Mouse (Mus musculus) liver, embryonic 16.5 days (tissue): ENCODE measurements around the gene Pld1. TPM values are rescaled to one million over a fixed set of nuclear protein-coding genes. Genes with fewer than 3 reads are reported as not detected.
A peak's percentile ranks its signal among the peaks of the same experiment; 100 is the strongest.

Experiments used
- ATAC-seq: fragments of 200-750 bp; cut with Nextera tagmentation; 2 replicates; pipeline ENCODE4 v1.8.0; 2017; ENCODE audit warnings: low read depth, mild to moderate bottlenecking, moderate number of reproducible peaks, moderate library complexity
- H3K27ac ChIP-seq: fragments of 300-500 bp; sonication (generic); 2 replicates; pipeline ENCODE4 v1.5.1; 2014; ENCODE audit warnings: mild to moderate bottlenecking, low read length
- H3K27me3 ChIP-seq: fragments of 300-500 bp; sonication (generic); 2 replicates; pipeline ENCODE4 v1.6.1; 2014; ENCODE audit warnings: low read depth, low read length, mixed read lengths; ENCODE audit not compliant: control insufficient read depth, insufficient read depth
- H3K36me3 ChIP-seq: fragments of 300-500 bp; sonication (generic); 2 replicates; pipeline ENCODE4 v1.6.1; 2014; ENCODE audit warnings: mild to moderate bottlenecking; ENCODE audit not compliant: control insufficient read depth, insufficient read depth
- H3K4me1 ChIP-seq: fragments of 300-500 bp; sonication (generic); 2 replicates; pipeline ENCODE4 v1.6.1; 2014; ENCODE audit warnings: low read depth, low read length, mixed read lengths; ENCODE audit not compliant: control insufficient read depth
- H3K4me2 ChIP-seq: fragments of 300-500 bp; sonication (generic); 2 replicates; pipeline ENCODE4 v1.6.1; 2014; ENCODE audit warnings: low read depth, low read length, mixed read lengths
- H3K4me3 ChIP-seq: fragments of 300-500 bp; sonication (generic); 2 replicates; pipeline ENCODE4 v1.5.1; 2014; ENCODE audit warnings: low read depth, mild to moderate bottlenecking, low read length
- H3K9ac ChIP-seq: fragments of 300-500 bp; sonication (generic); 2 replicates; pipeline ENCODE4 v1.6.1; 2014; ENCODE audit warnings: low read depth, low read length
- H3K9me3 ChIP-seq: fragments of 300-500 bp; sonication (generic); replicated peaks from 2 replicates; pipeline ENCODE4 v1.6.1; 2016; ENCODE audit warnings: low read length; ENCODE audit not compliant: control insufficient read depth
- WGBS: fragments of 180-500 bp; shearing (Covaris S2); extraction: QIAGEN DNeasy Blood & Tissue Kit; methylation state at CpG from one replicate; pipeline ENCODE4 v1.1.7; 2014; ENCODE audit not compliant: insufficient replicate concordance; 5-methylcytosine and 5-hydroxymethylcytosine counted together
- polyA plus RNA-seq: library from polyadenylated mRNA; unstranded; fragments of >200 nt; fragmentation: Nextera tagmentation; extraction: Ambion mirVana; gene quantifications from 2 replicates; pipeline ENCODE4 v1.2.1, GENCODE M21; 2015

Gene Pld1
- 5.9 and 6.8 TPM in 2 replicates for polyA plus RNA-seq

DNA sequence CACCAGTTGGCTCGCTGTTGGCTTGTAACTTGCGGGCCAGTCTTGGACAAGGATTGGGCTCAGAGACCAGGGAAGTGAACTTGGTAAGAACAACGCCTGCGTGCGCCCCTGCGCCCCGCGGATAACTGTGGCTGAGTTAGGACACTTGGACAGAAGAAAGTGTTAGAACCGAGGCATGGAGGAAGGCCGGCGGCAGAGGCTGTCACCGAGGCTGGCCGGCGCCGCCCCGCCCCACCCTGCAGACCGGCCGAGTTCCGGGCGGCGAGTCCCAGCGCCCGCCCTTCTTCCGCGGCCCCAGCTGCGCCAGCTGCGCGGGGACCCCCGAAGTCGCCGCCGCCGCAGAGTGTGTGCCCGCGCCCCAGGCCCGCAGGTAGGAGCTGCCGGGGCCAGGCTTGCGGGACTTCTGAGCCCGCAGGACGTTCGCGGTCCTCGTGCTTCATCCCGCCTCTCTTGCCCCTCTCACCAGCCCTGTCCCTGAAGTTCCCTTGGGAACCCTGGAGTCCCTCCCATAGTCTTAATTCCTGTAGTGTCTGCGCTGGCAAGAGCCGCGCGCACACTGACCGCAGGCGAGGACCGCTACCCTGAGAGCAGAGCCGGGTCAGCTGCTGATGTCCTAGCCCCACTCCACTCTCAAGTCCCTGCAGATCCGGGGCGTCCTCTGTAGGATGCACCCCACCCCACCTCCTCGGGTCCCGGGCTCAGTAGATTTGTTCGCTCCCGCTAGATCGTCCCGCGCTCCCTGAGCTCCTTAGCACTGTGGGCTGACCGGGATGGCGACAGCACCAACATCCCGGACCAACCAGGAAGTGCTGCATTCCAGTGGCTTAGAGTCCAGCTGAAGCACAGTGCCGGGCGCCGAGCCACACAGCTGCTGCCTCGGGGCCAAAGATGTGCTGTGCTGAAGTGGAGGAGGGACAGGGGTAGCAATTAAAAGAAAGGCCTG, at the start of gene Pld1:
TSS of gene Pld1 (plus strand) at position 315 of the 943 bp plus-strand sequence.
- H3K36me3 ChIP-seq, result no peaks in the 10 kb centered on the region
- no peaks in the 10 kb centered on the region; the same call in none of the 2 replicates for H3K4me1 ChIP-seq
- H3K27ac ChIP-seq, result peak within 1 kb of the TSS; percentile 76
- H3K9ac ChIP-seq, result peak within 1 kb of the TSS; percentile 57
- peak; percentile 75 for ATAC-seq
- peaks cover 5% of the 10 kb centered on the region for H3K27me3 ChIP-seq
- peak within 1 kb of the TSS; percentile 52 for H3K4me2 ChIP-seq
- H3K9me3 ChIP-seq, result no peaks in the 10 kb centered on the region
- peak within 1 kb of the TSS; percentile 66 for H3K4me3 ChIP-seq
- under 1% methylated on average over 67 of the region's 68 CpGs for WGBS

DNA sequence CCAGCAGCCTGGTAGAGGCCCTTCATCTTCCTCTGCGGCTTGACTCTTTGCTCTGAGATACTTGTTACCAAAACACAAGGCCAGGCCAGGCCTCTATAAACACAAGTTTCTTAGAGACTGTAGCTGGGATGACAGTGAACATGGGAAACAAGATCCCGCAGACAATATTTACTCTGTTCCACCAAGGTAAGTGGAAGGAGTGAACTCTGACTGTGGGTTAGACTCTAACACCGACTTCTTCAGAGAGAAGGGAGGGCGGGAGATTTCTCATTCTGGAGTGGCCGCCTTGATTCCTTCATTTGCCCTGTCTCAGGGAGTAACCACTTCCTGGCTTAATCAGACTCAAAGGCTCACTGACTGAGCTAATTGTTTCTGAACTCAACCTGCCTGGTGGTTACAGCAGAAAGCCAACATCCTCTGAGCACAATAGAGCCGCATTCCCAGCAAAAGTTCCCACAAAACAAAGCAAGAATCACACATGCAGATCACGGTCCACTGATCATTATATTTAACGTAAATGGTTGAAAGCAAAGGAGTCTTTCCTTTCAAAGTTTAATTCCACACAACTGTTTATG, 42.1 kb upstream of the Pld1 start, which contains the start of gene Tmem212:
TSS of gene Tmem212 (minus strand) at position 51 of the 575 bp plus-strand sequence.
- H3K36me3 ChIP-seq, result no peaks in the 10 kb centered on the region
- H3K9me3 ChIP-seq, result no peaks in the 10 kb centered on the region
- ATAC-seq, result no peak
- H3K27me3 ChIP-seq, result no peaks in the 10 kb centered on the region
- H3K4me2 ChIP-seq, result no peak within 1 kb of the TSS
- 47% methylated on average over 8 of the region's 8 CpGs for WGBS
- H3K27ac ChIP-seq, result no peak within 1 kb of the TSS
- peaks cover 12% of the 10 kb centered on the region for H3K4me1 ChIP-seq
- H3K9ac ChIP-seq, result no peak within 1 kb of the TSS
- H3K4me3 ChIP-seq, result no peak within 1 kb of the TSS

DNA sequence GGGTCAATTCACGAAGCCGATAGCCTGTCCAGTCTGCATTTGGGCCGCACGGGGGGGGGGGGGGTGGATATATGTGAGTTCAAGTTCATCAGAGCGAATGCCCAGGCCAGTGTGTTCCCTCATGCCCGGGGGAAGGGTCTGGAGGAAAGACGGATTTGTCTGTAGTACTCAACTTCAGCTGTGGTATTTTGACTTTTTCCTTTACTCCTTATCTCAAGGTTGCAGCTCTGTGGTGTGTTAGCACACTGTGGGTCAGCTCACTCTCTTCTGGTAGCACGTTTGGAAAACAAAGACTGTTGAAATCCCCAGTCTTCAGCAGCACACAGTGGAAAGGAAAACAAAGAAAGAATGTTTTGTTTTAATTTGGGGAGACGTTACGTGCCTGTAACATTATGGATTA, 40.3 kb upstream of the Pld1 start:
- peak; percentile 63 for ATAC-seq
- 21% methylated on average over 10 of the region's 10 CpGs for WGBS
- H3K4me1 ChIP-seq, result peaks cover 12% of the 10 kb centered on the region
- H3K27me3 ChIP-seq, result no peaks in the 10 kb centered on the region
- H3K36me3 ChIP-seq, result no peaks in the 10 kb centered on the region
- H3K27ac ChIP-seq, result 0 out of 2 replicates have a peak overlapping the region, but pooled peaks have one; percentile 42
- H3K4me3 ChIP-seq, result no peak overlapping the region
- no peak overlapping the region for H3K4me2 ChIP-seq
- no peak overlapping the region for H3K9ac ChIP-seq
- H3K9me3 ChIP-seq, result no peaks in the 10 kb centered on the region

DNA sequence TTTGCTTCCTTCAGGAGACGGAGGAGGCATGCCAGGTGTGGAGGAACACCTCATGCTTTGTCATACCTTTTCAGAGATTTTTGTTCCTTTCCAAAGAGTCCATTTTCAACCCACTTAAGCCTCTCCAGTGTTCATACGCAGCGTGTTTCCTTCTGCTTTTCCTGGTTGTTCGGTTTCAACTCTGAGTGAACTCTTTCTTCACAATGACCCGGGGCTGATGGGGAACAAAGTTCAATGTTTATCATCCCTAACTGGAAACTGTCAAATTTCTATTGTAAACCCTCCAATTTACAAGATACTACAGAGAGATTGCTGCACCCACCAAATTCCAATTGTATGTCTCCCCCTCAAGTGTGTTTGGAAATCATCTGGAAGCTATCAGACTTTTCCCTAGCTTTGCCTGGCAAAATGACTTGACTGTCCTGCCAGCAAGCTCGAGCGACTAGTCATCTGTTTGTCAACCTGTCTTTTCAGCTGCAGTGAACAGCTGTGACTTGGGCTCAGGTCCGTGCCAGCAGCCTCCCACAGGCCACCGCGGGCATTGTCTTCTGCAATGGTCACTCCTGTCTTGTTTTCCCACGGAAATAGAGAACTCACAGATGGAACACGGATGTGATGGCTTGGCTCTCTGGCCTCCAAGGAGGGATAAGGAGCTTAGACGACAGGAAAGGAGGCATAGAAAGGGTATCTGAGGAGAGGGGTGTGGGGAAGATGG, 39.3 kb upstream of the Pld1 start:
- no peak overlapping the region for H3K9ac ChIP-seq
- no peak overlapping the region for H3K4me2 ChIP-seq
- no peaks in the 10 kb centered on the region for H3K36me3 ChIP-seq
- peak overlapping the region; percentile 45 for H3K27ac ChIP-seq
- H3K4me3 ChIP-seq, result no peak overlapping the region
- no peaks in the 10 kb centered on the region for H3K9me3 ChIP-seq
- H3K4me1 ChIP-seq, result peaks cover 12% of the 10 kb centered on the region
- H3K27me3 ChIP-seq, result no peaks in the 10 kb centered on the region
- ATAC-seq, result 0 out of 2 replicates have a peak, but pooled peaks have one; percentile 47
- WGBS, result 30% methylated on average over 13 of the region's 13 CpGs

DNA sequence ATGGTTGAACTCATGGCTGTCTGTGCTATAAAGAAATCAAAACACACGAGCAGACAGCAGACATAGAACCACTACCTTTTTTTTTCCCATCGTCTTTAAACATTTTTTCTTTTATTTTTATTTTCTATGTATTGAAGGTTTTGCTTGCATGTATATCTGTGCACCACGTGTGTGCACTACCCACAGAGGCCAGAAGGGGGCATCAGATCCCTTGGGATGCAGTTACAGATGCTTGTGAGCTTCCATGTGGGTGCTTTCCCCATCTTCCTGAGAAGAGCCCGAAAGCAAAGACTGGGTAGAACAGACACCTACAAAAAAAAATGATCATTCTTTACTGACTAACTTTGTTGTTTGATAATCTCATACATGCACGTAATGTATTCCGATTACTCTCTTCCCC, 36.6 kb upstream of the Pld1 start:
- WGBS, result 70% methylated on average over 6 of the region's 6 CpGs
- no peaks in the 10 kb centered on the region for H3K27me3 ChIP-seq
- H3K4me3 ChIP-seq, result no peak overlapping the region
- no peak overlapping the region for H3K27ac ChIP-seq
- no peak overlapping the region for H3K4me2 ChIP-seq
- no peak overlapping the region for H3K9ac ChIP-seq
- no peak for ATAC-seq
- H3K36me3 ChIP-seq, result no peaks in the 10 kb centered on the region
- H3K4me1 ChIP-seq, result peaks cover 19% of the 10 kb centered on the region
- no peaks in the 10 kb centered on the region for H3K9me3 ChIP-seq

DNA sequence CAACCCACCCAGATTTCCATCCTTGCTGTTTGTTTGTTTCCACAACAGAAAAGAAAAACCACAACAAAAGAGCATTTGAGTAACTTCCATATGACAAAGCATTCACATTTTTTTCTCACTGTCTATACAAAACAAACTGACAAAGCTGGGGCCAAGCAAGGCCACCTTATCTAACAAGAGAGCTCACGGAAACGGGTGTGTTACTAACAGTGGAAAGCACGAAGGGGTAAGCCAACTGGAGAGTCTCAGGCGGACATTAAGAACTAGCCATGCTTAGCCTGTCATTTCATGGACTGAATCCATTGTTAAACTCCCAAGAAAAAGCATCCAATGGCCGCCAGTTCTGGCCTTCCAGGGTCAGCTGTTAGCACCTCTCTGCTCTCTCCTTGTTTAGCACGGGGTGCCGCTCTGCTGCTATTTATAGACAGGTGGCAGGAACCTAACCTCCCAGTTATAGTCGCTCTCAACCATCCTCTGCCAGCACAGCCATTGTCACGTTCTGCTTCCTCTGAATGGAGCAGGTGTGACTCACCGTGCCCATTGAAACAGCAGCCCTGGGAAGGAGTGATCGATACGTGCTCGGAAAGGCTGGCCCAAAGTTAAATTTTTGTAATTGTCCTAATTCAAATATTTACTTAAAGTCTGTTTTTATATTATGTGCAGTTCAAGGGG, 33.7 kb upstream of the Pld1 start:
- Histone ChIP-seq H3K36me3 (no peaks in the 10 kb centered on the region), H3K4me1 (peaks cover 8% of the 10 kb centered on the region), H3K27ac (peak overlapping the region; percentile 62), H3K4me2 (no peak overlapping the region), H3K27me3 (no peaks in the 10 kb centered on the region), H3K9me3 (no peaks in the 10 kb centered on the region), H3K4me3 (no peak overlapping the region), H3K9ac (no peak overlapping the region)
- ATAC-seq, result peak; percentile 81
- 16% methylated on average over 13 of the region's 13 CpGs for WGBS

DNA sequence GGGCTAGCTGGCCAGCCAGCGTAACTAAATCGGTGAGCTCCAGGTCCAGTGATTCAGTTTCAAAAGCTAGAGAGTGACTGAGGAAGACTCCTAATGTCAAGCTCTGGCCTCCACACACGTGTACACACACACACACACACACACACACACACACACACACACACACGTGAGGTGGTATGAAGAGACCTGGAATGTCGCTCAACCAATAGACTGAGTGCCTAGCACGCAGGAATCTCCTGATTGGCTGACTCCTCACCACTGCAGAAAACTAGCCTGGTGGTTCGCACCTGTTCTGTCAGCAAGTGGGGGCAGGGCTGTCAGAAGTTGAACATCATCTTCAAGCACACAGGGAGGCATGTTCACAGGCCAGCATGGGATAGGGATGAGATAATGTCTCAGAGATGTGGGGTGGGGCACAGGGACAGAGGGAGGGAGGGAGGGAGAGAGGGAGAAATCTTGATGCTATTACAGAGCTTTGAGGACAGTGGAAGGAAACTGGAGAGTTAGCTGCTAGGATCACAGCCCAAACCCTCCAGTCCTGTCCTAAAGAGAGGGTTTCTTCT, 31.8 kb upstream of the Pld1 start:
- H3K9ac ChIP-seq, result no peak overlapping the region
- peaks cover 8% of the 10 kb centered on the region for H3K4me1 ChIP-seq
- WGBS, result 76% methylated on average over 7 of the region's 7 CpGs
- no peak overlapping the region for H3K4me2 ChIP-seq
- ATAC-seq, result no peak
- no peaks in the 10 kb centered on the region; the same call in 1 of the 2 replicates for H3K9me3 ChIP-seq
- no peak overlapping the region for H3K27ac ChIP-seq
- no peaks in the 10 kb centered on the region for H3K27me3 ChIP-seq
- no peaks in the 10 kb centered on the region for H3K36me3 ChIP-seq
- no peak overlapping the region for H3K4me3 ChIP-seq

DNA sequence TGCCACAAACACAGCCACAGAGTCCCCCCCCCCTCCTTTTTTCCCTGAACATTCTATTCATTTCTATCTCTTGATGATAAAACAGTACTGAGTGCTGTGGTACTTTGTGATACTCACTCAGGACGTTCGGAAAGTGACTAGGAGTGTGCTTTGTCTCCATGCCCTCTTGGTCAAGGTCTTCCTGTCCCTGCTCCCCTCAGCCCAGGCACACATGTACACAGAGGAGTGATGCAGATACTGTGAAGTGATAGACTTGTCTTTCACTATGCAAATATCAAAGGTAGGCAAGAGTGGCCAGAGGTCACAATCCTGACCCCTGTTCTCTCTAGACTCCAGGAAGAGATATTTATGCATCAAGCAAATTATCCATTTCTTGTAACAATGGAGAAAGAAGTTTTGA, 31.2 kb upstream of the Pld1 start:
- peak; percentile 77 for ATAC-seq
- no peaks in the 10 kb centered on the region for H3K27me3 ChIP-seq
- no peaks in the 10 kb centered on the region; the same call in 1 of the 2 replicates for H3K9me3 ChIP-seq
- H3K4me1 ChIP-seq, result peaks cover 8% of the 10 kb centered on the region
- no peak overlapping the region for H3K4me2 ChIP-seq
- WGBS, result 15% methylated on average over 2 of the region's 2 CpGs
- no peak overlapping the region for H3K9ac ChIP-seq
- no peak overlapping the region for H3K27ac ChIP-seq
- no peak overlapping the region for H3K4me3 ChIP-seq
- no peaks in the 10 kb centered on the region for H3K36me3 ChIP-seq
